Mouse (Mus musculus) cerebellum, postnatal 36 days (tissue): ENCODE measurements around the gene Hnrnpl.

Experiments
- DNase-seq, 2 experiments: peaks; one replicate each; pipeline ENCODE4 v3.0.0; 2021 to 2022; ENCODE audit warnings: mixed read lengths in 2 of 2

The Hnrnpl gene

GRCm38 (mm10) chr7:28790066-28790806, 18.1 kb upstream of the Hnrnpl start:
- DNase-seq: no peak

DNA sequence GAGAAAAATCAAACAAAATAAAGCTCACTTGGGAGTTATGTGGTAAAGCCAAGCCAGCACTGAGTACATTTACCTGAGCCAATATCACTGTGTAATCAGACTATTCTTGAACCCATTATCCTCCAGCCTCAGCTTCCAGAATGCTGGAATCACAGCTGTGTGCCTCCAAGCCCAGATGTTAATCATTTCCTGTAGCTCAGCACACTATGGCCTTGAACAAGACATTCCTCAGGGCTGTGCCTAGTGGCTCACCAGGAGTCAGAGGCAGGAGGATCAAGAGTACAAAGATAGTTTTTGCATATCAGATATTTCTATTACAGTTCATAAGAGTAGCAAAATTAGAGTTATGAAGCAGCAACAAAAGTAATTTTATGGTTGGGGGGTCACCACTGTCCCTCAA, 16.6 kb upstream of the Hnrnpl start:
- no peak for DNase-seq

GRCm38 (mm10) chr7:28792391-28793185, 15.8 kb upstream of the Hnrnpl start:
- no peak for DNase-seq

GRCm38 (mm10) chr7:28793834-28794233, 14.5 kb upstream of the Hnrnpl start:
- DNase-seq: no peak

- DNase-seq: no peak
These were observed 13.8 kb upstream of the Hnrnpl start for GRCm38 (mm10) chr7:28794496-28794895.

DNA sequence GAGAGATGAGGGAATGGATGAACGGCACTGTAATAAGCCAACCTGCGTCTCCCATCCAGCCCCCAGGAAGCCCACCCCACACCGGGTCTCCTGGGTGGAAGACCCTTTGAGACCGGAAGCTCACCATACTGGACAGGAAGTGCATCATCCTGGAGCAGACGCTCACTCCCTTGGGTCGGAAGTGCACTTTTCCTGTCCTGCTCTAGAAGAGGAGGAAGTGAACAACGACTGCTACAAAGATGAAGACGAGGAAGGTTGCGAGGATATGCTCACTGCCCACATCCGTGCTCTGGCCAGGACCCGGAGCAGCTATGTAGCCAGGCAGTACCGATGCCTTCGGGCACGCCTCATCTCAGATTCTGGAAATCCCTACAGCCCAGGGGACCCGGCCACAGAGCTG, 12.5 kb upstream of the Hnrnpl start:
- DNase-seq: no peak

DNA sequence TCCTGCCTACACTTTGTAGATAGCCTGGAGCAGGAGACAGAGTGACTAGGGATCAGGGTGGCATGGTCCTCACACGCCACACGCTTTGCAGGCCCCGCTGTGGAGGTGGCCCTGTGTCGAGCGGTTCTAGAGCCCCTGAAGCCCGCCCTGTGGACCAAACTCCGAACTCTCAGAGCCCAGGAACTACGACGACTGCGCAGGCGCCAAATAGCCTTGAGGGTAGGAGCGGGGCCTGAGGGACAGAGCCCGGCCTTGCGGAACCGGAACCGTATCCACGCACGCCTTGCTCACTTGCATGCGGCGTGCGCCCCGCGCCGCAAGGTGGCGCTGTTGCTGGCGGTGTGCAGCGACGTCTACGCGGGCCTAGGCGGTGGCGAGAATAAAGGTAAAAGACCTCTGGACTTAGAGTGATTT, 11.8 kb upstream of the Hnrnpl start:
- peak; percentile 87 to 89 for DNase-seq

DNA sequence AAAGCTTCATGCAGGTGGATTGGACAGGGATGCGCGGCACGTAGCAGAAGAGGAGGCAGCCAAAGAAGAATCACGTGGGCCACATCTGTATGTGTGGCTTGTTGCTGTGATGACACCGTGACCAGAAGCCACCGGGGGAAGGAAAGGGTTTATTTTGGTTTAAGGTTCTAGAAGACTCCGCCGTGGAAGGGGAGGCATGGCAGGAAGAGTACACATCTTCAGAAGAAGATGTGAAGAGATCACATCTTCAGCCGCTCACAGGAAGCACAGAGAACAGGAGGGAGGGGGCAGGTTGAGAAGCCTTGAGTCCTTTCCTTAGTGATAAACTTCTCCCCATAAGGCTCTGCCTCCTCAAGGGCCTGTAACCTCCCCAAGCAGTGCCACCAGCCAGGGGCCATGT, 8.3 kb upstream of the Hnrnpl start:
- no peak for DNase-seq

DNA sequence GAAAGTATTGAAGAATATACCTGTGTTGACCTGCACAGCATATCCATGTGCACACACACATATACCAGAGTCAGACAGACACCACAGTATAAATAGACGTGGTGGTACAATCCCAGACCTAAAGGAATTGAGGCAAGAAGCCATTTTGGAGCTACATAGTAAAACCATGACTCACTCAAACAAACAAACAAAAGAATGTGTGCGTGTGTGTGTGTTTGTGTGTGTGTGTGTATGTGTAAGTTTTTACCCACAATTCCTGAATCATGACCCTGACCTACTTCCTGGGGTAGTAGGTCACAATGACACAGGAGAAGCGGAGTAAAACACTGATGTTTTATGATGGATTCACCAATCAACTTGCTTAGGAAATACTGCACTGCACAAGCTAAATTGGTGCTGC, 6.9 kb upstream of the Hnrnpl start:
- no peak for DNase-seq

GRCm38 (mm10) chr7:28801901-28802670, 6.3 kb upstream of the Hnrnpl start:
- DNase-seq: no peak

DNA sequence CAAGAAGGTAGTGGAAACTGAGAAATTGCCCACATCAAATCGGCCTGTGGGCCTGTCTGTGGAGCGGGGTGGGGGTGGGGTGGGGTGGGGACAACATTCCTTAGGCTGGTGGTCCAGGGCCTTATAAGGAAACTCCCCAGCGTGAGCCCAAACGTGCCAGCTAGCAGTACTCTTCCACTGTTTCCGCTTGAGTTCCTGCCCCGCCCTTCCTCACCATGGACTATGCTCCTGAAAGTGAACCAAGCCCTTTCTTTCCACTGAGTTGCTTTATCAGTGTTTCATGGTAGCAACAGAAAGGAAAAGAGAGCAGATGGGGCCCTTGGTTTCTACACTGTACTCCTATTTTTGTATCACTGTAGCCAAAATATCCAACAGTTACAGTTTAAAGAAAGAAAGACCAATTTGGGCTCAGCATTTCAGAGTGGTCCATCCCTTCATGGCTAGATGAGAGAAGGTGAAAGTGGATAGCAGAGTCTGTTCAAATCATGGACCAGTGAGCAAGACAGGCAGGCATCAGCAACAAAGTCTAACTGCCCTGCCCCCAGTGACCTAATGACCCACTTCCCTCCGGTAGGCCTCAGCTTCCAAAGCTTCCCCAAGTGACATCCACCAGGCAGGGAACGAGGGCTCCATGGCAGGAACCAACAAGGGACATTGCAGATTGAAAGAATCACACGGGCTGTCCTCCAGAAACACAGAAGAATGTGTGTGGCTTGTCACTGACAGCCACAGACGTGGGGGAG, 5.3 kb upstream of the Hnrnpl start:
- no peak for DNase-seq

- DNase-seq: no peak
These were observed 4.6 kb upstream of the Hnrnpl start for GRCm38 (mm10) chr7:28803756-28804155.

GRCm38 (mm10) chr7:28806869-28807268, 1.5 kb upstream of the Hnrnpl start:
- DNase-seq: no peak

DNA sequence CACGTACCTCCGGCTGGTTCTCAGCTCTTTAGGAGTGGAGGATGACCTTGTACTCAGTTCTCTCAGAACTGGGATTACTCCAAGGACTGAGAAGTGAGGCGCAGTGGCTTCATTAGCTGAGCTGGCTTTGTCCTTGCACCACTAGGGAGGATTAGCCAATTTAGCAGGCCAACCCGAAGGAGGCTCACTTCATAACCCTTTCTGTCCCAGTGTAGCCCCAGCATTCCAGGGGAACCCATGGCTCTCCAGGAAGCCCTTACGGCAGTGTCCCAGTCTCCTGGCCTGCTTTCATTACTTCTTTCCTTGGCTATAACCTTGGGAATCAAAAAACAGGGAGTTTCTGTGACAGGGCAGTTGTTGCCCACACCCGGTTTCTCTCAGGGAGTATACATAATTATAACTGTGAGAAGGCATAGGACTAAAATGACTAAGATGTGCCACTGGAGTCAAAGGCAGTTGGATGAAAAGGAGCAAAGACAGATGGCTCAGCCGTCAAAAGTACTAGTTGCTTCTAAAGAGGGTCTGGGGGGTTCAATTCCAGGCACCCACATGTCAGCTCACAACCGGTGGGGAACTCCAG, 610 bp upstream of the Hnrnpl start:
- peak in 1 of 2 experiments; percentile 30 for DNase-seq

DNA sequence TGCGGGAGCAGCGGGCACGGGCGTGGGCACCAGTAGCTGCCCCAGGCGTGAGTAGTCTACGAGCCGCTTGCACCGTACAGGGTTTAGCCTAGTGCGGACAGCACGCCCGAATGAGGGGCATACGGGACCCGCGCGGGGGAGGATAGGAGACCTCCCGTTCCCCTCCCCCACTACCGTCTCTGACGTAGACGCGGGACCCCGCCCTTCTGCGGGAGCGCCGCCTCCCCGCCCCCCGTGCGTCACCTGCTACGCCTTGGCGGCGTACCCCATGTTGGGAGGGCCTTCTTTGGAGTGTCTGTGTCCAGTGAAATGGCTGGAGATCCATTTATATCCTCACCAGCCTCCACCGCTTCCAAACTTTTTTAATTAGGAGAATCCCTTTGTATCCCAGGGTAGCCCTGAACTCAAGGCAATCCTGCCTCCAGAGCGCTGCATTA, 634 bp downstream of the Hnrnpl start:
- DNase-seq: peak; percentile 94 to 97

DNA sequence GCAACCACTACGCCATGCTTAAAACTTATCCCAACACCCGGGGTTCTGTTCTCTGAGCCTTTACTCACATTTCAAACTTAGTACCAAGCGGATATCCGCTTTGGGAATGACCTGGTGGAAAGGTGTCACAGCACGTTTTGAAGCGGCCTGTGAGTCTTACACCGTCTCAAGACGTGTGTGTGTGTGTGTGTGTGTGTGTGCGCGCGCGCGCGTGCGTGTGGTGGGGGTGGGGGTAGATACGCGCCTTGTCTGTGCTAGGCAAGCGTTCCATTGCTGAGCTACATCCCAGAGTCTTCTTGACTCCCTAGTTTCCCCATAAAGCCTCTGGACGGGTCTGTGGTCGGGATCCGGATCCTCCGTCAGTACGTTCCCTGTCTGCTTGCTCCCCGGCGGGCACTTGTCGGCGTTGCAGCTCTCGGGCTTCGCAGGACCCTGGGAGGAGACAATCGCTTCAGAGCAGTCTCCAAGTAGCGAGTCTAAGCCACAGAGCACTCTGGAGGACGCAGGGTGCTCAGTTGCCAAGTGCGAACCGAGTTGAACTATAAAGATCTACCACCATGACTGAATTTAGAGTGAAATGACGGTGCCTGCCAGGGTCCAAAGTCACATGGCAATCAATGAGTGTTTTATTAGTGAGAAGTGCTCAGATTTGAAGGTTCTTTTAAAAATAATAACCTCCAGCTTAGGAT, 1.2 kb downstream of the Hnrnpl start:
- DNase-seq: peak in 1 of 2 experiments; percentile 58

DNA sequence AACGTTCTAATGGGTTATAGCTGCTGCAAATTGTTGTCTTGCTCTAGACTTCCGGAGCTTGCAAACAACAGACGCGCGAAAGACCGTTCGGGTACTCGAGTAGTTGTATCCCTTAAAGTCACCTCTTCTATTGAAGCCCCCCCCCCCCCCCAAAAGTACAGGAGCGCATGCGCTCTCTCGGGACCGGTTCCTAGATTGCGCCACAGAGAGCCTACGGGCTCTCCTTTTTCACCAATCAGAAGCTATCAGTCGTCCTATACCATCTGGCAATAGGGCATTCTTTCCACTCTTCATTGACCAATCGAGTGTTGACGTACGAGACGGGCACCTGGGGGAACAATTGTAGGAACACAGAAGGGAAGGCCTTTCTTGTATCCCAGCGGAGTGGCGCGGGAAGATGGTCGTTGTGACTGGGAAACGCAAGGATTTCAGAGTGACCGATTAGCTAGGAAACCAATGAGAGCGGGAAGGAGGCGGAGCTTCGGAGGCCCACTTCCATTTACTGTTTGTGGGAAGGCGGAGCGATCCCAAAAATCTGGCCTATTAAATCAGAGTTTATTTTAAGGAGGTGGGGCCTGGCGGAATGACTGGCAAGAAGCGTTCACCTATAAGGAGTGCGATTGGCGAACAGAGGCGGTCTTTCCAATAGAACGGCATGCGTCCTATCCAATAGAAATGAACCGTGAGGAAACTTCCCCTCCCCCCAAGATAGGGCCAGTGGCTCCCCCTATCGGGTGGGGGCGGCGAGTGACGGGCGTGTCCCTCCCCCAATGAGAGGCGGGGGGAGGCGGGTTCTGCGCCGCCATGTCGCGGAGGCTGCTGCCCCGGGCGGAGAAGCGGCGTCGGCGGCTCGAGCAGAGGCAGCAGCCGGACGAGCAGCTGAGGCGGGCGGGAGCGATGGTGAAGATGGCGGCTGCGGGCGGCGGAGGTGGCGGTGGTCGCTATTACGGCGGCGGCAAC, 2.0 kb downstream of the Hnrnpl start:
- DNase-seq: peak; percentile 97 to 98

- peak; percentile 87 to 94 for DNase-seq
These were observed 2.9 kb downstream of the Hnrnpl start for GRCm38 (mm10) chr7:28811228-28811627.

DNA sequence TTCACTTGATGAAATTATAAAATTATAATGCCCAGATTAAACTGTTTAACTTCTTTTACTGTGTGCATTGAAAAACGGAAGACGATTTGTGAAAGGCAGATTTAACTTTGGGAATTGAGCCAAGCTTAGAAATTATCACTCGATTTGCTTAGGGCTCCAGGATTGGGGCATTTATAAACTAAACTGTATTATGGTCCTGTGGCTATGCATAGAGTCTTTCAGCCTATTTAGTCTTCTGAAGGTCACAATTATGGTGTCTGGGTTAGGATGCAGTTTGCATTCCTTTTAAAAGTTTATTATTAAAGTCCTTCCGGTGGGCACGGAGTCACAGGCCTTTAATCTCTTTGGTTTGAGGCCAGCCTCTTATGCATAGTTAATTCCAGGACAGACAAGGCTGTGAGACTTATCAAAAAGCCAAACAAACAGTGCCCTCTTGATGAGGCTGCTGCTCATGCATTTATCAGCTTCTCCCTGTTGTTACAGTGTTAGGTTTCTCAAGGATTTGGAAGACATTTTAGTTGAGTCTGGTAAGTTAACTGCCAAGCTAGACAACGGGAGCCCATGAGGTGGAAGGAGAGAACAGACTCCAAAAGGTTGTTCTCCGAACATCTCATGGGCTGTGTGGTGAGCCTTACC, 3.4 kb downstream of the Hnrnpl start:
- no peak for DNase-seq

GRCm38 (mm10) chr7:28812436-28812835, 4.1 kb downstream of the Hnrnpl start:
- no peak for DNase-seq
